Mouse (Mus musculus) heart, adult 18-20 months (tissue): ENCODE results near the gene 4921509C19Rik. TPM values are rescaled to one million over a fixed set of nuclear protein-coding genes. Genes with fewer than 3 reads are reported as not detected.
A peak's percentile ranks its signal among the peaks of the same experiment; 100 is the strongest.
"Not testable (repeated sequence)": the region's sequence is repeated elsewhere in the genome, so short reads cannot be mapped to it uniquely, and the experiment has no call there.

Experiments used
- DNase-seq, 2 experiments: peaks; one replicate each; pipeline ENCODE4 v3.0.0; 2021 to 2022; ENCODE audit warnings: mixed read lengths in 1 of 2
- long read RNA-seq, 2 experiments: library from polyadenylated mRNA; stranded (forward); transcript quantifications; one replicate each; pipeline ENCODE4 v2.0.0; 2021
- total RNA-seq, 2 experiments: library from RNA; stranded (reverse); gene quantifications; 2 replicates each; pipeline ENCODE4 v1.2.3; 2021

4921509C19Rik gene
- not detected for total RNA-seq
- long read RNA-seq, experiment 1, result 0 reads
- long read RNA-seq, experiment 2, result 0 reads

- not testable (repeated sequence) for DNase-seq
Observed at GRCm38 (mm10) chr2:151476053-151476452, at the start of gene 4921509C19Rik. 4921509C19Rik (minus strand) TSS chr2:151476153.

- DNase-seq, result no peak
Observed at GRCm38 (mm10) chr2:151525520-151525919, 49.6 kb upstream of the 4921509C19Rik start.

- no peak for DNase-seq
Observed at GRCm38 (mm10) chr2:151524324-151525041, 48.5 kb upstream of the 4921509C19Rik start.

- no peak for DNase-seq
Observed at GRCm38 (mm10) chr2:151519000-151519399, 43.0 kb upstream of the 4921509C19Rik start.

GRCm38 (mm10) chr2:151513525-151514285, 37.8 kb upstream of the 4921509C19Rik start:
- no peak for DNase-seq

GRCm38 (mm10) chr2:151512199-151512598, 36.2 kb upstream of the 4921509C19Rik start:
- peak; percentile 65 to 71 for DNase-seq

- DNase-seq, result no peak
Observed at GRCm38 (mm10) chr2:151504226-151504625, 28.3 kb upstream of the 4921509C19Rik start.

- no peak for DNase-seq
Observed at GRCm38 (mm10) chr2:151500442-151501007, 24.6 kb upstream of the 4921509C19Rik start.

GRCm38 (mm10) chr2:151498358-151498757, 22.4 kb upstream of the 4921509C19Rik start:
- DNase-seq, result no peak

GRCm38 (mm10) chr2:151494035-151494803, 18.3 kb upstream of the 4921509C19Rik start, which contains the start of gene Nsfl1c:
Nsfl1c (plus strand) TSS chr2:151494182.
- DNase-seq, result peak; percentile 94 to 97

GRCm38 (mm10) chr2:151486496-151486895, 10.5 kb upstream of the 4921509C19Rik start:
- DNase-seq, result no peak

GRCm38 (mm10) chr2:151434971-151435370, 41.0 kb downstream of the 4921509C19Rik start:
- not testable (repeated sequence) for DNase-seq

- DNase-seq, result not testable (repeated sequence)
Observed at GRCm38 (mm10) chr2:151434203-151434602, 41.8 kb downstream of the 4921509C19Rik start.

Other genes with a start within 250 kb of the 4921509C19Rik start
- gene Nsfl1c, start 18.0 kb upstream of the 4921509C19Rik start, total RNA-seq, result 10 to 100 TPM; 79.4 to 84.5 TPM
- gene Fkbp1a, start 66.3 kb upstream of the 4921509C19Rik start, total RNA-seq, result 100 to 1,000 TPM; 200 to 226 TPM
- gene Sdcbp2, start 96.5 kb upstream of the 4921509C19Rik start, total RNA-seq, result 1 to 10 TPM; 2.8 to 2.9 TPM
- 1 to 10 TPM; 4.7 to 4.9 TPM for gene Snph, start 156.4 kb upstream of the 4921509C19Rik start, total RNA-seq
- not detected for gene Rad21l, start 192.4 kb upstream of the 4921509C19Rik start, total RNA-seq
- gene Tmem74b, start 225.9 kb upstream of the 4921509C19Rik start, total RNA-seq, result 1 to 10 TPM; 6.5 to 7.2 TPM